Mouse (Mus musculus) bone marrow macrophage, adult 2 months (primary cell): ENCODE results near the gene Nccrp1.

Source experiments
- CTCF ChIP-seq: IDR thresholded peaks from 2 replicates; pipeline ENCODE4 v1.5.1; 2012; ENCODE audit warnings: low read depth, mild to moderate bottlenecking, low read length, moderate library complexity
- POLR2A ChIP-seq: IDR thresholded peaks from 2 replicates; pipeline ENCODE4 v1.6.1; 2012; ENCODE audit warnings: mild to moderate bottlenecking, low read depth, low read length, borderline replicate concordance

DNA sequence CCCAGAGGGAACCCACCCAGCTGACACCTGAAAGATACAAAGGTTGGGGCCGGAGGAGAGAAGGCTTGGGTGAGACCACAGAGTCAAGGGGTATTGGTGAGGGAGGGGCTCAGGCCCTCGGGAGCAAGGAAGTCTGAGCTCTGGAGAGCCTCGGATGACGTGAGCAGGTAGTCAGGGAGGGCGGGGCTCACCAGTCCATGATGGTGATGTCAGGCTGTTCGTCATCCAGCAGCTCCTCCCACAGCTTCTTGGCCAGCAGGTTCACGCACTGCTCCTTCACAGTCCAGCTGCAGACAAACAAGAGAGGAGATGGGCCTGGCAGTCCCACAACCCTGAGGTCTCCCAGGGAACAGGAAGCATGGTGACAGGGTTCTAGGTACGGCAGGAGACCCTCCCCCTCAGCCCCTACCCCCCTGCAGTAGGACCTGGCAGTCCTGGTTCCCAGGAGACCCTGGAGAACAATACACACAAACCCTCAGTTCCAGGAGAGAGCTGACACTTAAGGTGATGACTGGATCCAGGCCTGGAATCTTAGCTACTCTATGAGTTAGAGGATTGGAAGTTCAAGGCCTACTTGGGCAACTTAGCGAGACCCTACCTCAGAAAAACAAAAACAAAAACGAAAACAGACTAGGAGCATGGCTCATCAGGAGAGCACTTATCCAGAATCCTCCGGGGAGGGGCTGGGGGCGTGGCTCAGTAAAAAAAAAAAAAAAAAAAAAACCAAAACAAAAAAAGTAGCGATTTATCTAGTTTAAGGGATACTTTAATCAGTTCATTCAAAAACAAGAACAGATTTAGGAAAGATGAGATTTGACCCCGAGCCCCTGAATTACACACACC, 1.8 kb downstream of the Nccrp1 start:
- TF ChIP-seq CTCF = no peak
- no peak for TF ChIP-seq POLR2A
